Mouse (Mus musculus) Muller cell, postnatal 12 days (primary cell): ENCODE data around the gene Rbm24.

Experiments
- DNase-seq: peaks from one replicate; pipeline ENCODE4 v3.0.0-alpha.2; 2015; ENCODE audit errors: inconsistent ontology term

Gene Rbm24

DNA sequence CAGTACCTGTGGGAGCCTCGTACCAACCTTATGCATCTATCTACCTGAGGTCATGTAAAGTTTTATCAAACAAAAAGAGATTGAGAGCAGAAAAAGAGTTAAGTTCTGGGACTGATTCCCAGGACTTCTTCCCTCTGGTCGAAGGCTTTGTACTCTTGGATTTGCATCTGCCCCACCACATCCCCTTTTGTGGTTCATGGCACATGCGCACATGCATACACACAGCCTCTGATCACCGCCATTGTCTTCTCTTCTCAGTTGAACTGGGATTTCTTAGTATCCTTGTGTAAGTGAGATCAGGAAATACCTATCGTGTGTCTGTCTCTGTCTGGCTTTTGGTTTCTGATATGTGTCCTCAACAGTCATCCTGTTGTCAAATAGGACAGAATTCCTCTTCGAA lies 20.7 kb downstream of the Rbm24 start:
- no peak for DNase-seq

DNA sequence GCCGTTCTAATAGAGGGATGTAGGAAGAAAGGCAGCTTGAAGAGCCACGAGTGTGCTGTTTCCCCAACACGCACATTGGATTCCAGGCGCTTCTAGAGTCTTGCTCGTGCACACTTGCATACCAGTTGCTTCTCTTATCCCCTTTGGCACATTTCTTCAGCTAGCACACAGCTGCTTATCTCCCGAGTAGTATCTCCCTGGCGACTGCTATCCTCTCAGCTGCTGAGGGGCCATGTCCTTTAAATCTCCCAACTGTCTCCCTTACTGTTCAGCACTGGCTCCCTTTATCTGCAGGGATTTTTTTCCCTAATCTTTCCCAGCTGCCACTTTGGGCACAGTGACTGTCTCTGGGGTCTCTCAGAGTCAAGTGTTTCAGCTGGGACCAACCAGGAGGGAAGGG lies 25.8 kb downstream of the Rbm24 start:
- DNase-seq = no peak

DNA sequence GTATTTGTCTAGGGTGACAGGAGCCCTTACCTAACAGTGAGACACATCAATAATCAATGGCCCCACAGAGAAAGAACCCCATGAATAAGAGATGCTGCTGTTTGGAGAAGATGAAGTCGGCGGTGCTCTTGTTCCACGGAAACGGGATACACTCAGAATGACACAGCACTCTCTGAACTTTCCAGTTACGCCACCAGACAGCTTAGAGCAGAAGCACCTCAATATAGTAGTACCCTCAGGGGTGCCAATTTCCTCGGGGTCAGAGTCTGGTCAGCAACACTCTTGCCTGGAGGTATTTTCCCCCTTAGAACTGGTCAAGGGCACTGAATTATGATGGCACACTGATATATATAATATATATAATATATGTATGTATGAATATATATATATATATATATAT lies 27.8 kb downstream of the Rbm24 start:
- no peak for DNase-seq

DNA sequence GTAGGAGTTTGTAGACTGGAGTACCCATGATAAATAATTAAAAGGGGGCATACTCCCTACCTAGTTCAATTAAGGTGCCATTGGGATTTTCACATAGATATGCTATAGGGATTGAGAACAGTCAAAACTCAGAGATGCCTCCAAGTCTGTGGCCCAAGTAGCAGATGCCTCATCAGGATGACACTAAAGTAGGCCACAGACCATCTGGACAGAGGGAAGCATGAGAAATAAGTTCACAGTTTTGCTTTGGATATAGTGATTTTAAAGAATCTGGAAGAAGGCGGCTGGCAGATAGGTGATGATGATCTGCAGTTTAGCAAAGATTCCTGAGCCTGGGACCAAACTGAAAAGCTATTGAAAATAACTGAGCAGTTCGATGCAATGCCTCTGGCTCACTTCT lies 30.0 kb downstream of the Rbm24 start:
- no peak for DNase-seq

DNA sequence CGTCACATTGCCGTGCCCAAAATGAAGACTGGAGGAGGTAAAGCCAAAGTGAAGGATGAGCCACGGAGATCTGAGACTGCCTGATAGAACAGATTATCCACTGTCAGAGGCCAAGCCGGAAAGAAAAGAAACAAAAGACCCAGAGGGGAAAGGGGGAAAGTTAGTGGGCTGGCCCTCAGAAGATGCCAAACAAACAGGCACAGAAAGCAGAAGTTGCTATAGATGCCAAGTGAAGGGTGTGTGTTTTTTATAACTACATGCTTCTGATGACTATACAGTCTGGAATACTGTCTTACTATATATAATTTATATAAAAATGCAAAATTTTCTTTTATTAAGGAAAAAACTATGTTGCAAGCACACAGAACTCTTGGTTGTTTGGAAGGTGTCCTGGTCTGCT lies 31.7 kb downstream of the Rbm24 start:
- DNase-seq = no peak

DNA sequence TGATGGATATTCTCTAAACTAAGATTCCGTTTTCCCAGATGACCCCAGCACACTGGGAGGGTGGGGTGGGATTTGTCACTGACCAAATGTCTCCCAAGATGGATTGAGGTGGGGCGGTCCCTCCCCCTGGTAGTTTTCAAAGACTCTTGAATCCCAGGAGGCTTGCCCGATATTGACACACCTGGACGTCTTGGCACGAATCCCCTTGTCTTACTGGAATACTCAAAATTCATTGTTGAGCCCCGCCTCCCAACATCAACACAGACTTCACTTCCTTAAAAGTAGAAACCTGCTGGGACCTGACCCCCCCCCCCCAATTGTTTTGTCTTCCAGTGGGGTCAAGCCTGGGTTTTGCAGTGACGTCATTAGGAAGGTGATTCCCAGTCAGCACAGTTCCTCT lies 32.4 kb downstream of the Rbm24 start:
- no peak for DNase-seq

DNA sequence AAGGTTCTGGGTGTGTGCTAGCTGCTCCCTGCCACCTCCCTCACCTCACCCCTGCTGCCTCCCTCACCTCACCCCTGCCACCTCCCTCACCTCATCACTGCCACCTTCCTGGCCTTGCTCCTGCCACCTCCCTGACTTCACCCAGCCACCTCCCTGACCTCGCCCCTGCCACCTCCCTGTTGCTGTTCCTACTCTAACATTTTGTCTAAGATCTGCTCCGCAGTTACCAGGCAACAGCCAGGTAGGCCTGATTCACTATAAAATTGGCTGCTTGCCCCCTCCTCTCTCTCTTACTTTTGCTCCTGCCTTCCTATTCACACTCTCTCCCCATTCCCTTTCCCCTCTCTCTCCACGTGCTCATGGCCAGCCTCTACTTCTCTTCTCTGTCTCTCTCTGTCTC lies 33.3 kb downstream of the Rbm24 start:
- no peak for DNase-seq

DNA sequence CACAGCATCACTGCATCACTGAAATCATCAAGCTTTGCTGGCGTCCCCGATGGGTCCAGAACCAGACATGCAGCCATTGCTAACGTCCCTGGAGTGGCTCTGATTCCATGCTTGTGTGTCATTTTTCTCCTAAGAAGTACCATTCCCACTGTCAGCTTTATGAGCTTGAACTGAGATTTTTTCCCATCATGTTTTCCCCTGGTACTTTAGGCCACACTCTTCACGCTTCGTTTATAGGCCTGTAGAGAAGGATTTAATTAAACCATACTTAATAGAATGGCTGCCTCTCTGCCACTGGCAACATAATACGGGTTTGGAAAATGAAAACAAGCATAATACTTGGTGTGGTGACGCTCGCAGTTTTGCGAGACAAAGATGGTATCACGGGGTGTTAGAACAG lies 41.3 kb downstream of the Rbm24 start:
- no peak for DNase-seq

DNA sequence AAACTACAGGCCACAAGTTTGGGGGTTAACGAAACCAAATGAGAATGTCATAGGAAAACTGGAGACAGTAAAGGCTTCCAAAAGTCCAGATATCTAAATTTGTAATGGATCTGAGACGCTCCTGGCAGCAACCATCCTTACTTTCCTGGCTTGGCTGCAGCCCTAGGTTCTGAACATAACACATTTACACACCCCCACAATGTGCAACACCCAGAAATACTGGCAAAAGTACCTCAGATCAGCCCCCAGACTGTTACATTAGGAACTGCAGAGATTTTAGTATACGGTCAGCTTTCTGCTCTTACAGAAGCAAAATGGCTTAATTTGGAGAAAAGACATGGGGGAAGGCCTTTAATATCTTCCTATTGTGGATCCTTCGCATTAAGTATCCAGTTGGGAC lies 44.0 kb downstream of the Rbm24 start:
- no peak for DNase-seq

DNA sequence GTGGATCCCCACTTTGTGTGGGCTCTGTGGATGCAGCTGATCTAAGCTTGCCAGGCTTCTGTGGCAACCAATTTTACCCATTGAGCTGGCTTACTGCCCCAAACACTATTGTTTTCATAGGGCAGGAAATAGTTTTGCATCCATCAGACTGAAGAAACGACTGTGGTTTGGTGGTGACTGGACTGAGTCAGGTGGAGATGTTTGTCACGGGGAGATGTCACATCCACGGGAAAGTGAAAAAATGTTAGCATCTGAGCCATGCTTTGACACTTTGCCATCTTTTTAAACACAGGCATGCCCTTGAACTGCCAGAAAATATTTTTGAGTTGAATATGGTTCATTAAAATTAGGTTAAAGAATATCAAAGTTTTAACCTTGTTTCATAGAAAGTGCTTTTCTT lies 45.5 kb downstream of the Rbm24 start:
- peak; percentile 88 for DNase-seq

DNA sequence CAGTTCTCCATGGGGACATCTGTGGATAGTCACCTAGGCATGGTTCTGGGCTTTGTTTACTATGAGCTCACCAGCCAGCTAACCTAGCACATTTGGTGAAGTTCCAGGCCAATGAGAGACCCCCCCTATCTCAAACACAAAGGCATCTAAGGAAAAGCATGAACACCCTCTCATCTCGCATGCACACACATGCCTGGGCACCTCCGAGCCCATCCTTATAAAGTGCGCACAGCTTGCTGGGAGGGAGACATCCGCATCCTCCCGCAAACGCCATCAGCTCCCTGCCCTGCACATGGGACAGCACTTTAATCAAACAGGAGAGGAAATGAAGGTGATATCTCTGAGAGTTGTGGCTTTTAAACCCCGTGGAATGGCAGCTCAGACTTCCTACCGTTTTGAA lies 50.0 kb downstream of the Rbm24 start:
- DNase-seq = no peak

DNA sequence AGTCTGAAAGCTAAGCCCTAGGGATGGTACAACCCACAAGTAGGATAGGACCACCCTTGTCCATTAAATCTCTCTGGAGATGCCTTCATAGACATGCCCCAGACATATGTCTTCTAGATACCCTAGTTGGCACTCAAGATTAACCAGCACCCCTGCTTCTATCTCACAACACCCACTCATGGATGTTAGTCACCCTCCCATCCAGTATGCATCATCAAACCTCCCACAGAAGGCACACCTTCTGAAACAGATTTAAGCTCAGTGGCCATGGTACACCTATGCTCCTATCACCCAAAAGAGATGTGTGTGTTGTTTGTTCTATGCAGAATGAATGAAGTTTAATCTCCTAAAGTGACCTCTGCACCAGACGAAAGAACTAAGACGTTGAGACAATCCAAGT lies 51.3 kb downstream of the Rbm24 start:
- DNase-seq = no peak
